Mouse (Mus musculus): Measurements from ENCODE around the gene Phkg2. TPM values are rescaled to one million over a fixed set of nuclear protein-coding genes. Genes with fewer than 3 reads are reported as not detected.
A peak's percentile ranks its signal among the peaks of the same experiment; 100 is the strongest.
"Not testable (repeated sequence)": the region's sequence is repeated elsewhere in the genome, so short reads cannot be mapped to it uniquely, and the experiment has no call there.

Phkg2 gene
- polyA plus RNA-seq, 1 experiment from 2014 or later = 14.5 TPM

DNA sequence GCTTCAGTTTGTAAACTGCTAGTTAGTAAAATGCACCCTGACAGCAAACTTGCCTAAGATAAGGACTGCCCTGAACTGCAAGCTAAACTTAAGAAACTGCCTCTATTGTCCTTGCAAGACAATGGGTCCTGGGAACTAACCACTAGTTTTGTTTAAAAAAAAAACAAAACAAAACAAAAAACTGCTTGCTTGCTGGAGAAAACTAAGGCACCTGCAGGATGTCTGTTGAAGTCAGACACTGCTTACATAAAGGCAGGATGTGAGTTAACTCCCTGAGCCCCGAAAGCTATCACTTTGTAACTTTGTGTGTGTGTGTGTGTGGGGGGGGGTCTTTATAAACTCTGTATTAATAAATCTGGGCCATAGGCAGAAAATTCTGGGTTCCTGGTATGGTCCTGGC is 43.7 kb downstream of the Phkg2 start:
- WGBS (ENCODE audit: insufficient replicate concordance) = 73% methylated on average over 1 of the region's 1 CpGs
- no peak overlapping the region for H3K9ac ChIP-seq (replicated peaks)

DNA sequence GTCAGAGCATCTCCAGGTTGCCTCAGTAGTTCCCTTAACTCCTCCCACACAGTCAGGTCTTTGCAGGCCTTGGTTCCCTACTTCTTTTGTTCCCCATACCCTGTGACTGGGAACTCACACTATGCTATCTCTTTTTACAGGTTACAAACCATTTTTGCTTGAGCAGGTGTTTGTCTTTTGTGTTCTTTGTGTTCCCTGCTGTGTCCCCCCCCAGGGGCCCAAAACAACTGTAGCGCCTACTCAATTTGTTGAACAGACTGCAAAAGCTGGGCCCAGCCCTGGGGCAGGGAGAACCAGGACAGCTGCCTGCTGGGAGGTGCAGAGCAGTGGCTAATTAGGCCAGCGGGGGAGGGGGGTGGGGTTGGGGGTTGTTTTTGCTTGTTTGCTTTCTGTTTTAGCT is 44.8 kb downstream of the Phkg2 start:
- H3K36me3 ChIP-seq (replicated peaks; ENCODE audit: insufficient read depth, low read length) = no peaks in the 10 kb centered on the region

More for the DNA sequence above, 43.7 kb downstream of the Phkg2 start:
- Histone ChIP-seq H3K27me3 (ENCODE audit: insufficient read depth, low read length) (no peaks in the 10 kb centered on the region), H3K9me3 (ENCODE audit: low read length) (no peaks in the 10 kb centered on the region), H3K4me1 (ENCODE audit: insufficient read depth) (peaks cover 10% of the 10 kb centered on the region), H3K4me3 (ENCODE audit: low read depth, low read length) (no peak overlapping the region), H3K36me3 (replicated peaks; ENCODE audit: insufficient read depth, low read length) (peaks cover 6% of the 10 kb centered on the region), H3K4me2 (ENCODE audit: low read depth, low read length) (no peak overlapping the region), H3K27ac (ENCODE audit: low read depth) (no peak overlapping the region)
- ATAC-seq = no peak
- no peak for TF ChIP-seq EP300 (IDR thresholded peaks at IDR 0.05; ENCODE audit: low read depth)
- no peak for TF ChIP-seq CTCF (IDR thresholded peaks at IDR 0.05; ENCODE audit: low read depth)
- no peak for DNase-seq

DNA sequence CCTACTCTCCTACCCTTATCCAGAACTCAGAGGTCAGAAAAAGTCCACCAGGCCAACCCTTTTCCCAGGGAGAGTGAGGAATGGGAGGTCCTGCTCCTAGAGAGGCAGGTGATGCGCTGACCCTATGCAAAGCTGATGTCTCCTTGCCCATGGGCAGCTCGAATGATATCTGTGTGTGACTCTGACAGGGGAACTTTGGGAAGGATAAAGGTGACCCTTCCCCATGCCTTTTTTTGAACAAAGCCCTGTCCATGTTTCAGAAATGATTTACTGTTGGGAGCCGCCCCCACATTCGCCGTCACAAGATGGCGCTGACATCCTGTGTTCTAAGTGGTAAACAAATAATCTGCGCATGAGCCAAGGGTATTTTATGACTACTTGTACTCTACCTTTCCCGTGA is 45.3 kb downstream of the Phkg2 start:
- ATAC-seq = not testable (repeated sequence)

More for the DNA sequence above, 44.8 kb downstream of the Phkg2 start:
- no peaks in the 10 kb centered on the region for H3K9me3 ChIP-seq (ENCODE audit: low read length)
- H3K27me3 ChIP-seq (ENCODE audit: insufficient read depth, low read length) = no peaks in the 10 kb centered on the region
- H3K9ac ChIP-seq (replicated peaks) = no peak overlapping the region
- H3K27ac ChIP-seq (ENCODE audit: low read depth) = no peak overlapping the region
- WGBS (ENCODE audit: insufficient replicate concordance) = 91% methylated on average over 2 of the region's 2 CpGs
- ATAC-seq (no peak), DNase-seq (no peak)
- peaks cover 10% of the 10 kb centered on the region for H3K4me1 ChIP-seq (ENCODE audit: insufficient read depth)
- TF ChIP-seq EP300 (IDR thresholded peaks at IDR 0.05; ENCODE audit: low read depth) (no peak), CTCF (IDR thresholded peaks at IDR 0.05; ENCODE audit: low read depth) (no peak)
- no peak overlapping the region for H3K4me2 ChIP-seq (ENCODE audit: low read depth, low read length)
- H3K4me3 ChIP-seq (ENCODE audit: low read depth, low read length) = no peak overlapping the region

DNA sequence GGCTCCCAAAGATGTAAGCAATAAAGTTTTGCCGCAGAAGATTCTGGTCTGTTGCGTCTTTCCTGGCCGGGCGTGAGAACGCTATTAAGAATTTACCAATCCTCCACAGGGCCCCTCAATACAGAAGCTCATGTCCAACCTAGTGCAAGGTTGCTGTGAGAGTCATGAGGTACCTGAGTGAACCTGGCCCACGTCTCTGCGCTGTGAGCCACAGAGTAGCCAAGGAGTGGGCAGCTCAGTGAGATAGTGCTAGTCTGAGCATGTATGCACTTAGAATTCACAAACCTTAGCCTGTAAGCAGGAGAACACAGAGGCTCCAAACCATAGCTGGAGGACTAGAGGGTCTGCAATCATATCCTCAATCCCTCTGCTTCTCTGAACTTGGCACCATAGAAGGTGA is 52.9 kb downstream of the Phkg2 start:
- H3K9ac ChIP-seq (replicated peaks) = no peak overlapping the region
- peaks cover 12% of the 10 kb centered on the region for H3K4me1 ChIP-seq (ENCODE audit: insufficient read depth)
- ATAC-seq = peak; percentile 38
- DNase-seq = no peak
- peak overlapping the region; percentile 20 for H3K4me3 ChIP-seq (ENCODE audit: low read depth, low read length)
- H3K9me3 ChIP-seq (ENCODE audit: low read length) = no peaks in the 10 kb centered on the region
- WGBS (ENCODE audit: insufficient replicate concordance) = 93% methylated on average over 7 of the region's 7 CpGs
- peak overlapping the region; percentile 44; the same call in 1 of the 2 replicates for H3K27ac ChIP-seq (ENCODE audit: low read depth)
- peak overlapping the region; percentile 53 for H3K4me2 ChIP-seq (ENCODE audit: low read depth, low read length)
- no peaks in the 10 kb centered on the region for H3K27me3 ChIP-seq (ENCODE audit: insufficient read depth, low read length)
- H3K36me3 ChIP-seq (replicated peaks; ENCODE audit: insufficient read depth, low read length) = no peaks in the 10 kb centered on the region
- TF ChIP-seq CTCF (IDR thresholded peaks at IDR 0.05; ENCODE audit: low read depth) = no peak
- TF ChIP-seq EP300 (IDR thresholded peaks at IDR 0.05; ENCODE audit: low read depth) = no peak

More for the DNA sequence above, 45.3 kb downstream of the Phkg2 start:
- WGBS (ENCODE audit: insufficient replicate concordance) = 88% methylated on average over 6 of the region's 8 CpGs
- not testable (repeated sequence) for H3K9ac ChIP-seq (replicated peaks); H3K9me3 ChIP-seq (ENCODE audit: low read length); H3K36me3 ChIP-seq (replicated peaks; ENCODE audit: insufficient read depth, low read length); H3K4me1 ChIP-seq (ENCODE audit: insufficient read depth); H3K4me2 ChIP-seq (ENCODE audit: low read depth, low read length); H3K4me3 ChIP-seq (ENCODE audit: low read depth, low read length); DNase-seq; H3K27ac ChIP-seq (ENCODE audit: low read depth); H3K27me3 ChIP-seq (ENCODE audit: insufficient read depth, low read length)

DNA sequence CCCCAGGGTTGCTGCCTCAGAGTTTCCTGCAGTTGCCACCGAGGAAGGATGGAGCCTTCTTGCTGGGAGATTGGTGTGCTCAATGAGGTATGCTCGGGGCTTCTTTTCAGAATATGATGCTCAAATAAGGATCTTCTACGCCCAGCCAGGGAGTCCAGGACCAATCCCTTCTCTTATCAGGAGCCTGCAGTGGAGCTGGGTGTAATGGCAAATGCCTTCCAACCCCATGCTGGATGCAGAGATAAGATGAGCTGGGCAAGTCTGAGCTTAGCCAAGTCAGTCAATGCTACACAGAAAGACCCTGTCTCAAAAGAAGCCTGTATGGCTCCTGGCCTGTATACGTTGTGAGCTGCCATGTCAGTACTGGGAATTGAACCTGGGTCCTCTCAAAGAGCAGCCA is 53.3 kb downstream of the Phkg2 start:
- no peak overlapping the region for H3K9ac ChIP-seq (replicated peaks)
- H3K27ac ChIP-seq (ENCODE audit: low read depth) = peak overlapping the region; percentile 44; the same call in 1 of the 2 replicates
- no peaks in the 10 kb centered on the region for H3K36me3 ChIP-seq (replicated peaks; ENCODE audit: insufficient read depth, low read length)
- ATAC-seq (peak; percentile 100), DNase-seq (peak; percentile 44)
- H3K9me3 ChIP-seq (ENCODE audit: low read length) = no peaks in the 10 kb centered on the region
- TF ChIP-seq CTCF (IDR thresholded peaks at IDR 0.05; ENCODE audit: low read depth) (no peak), EP300 (IDR thresholded peaks at IDR 0.05; ENCODE audit: low read depth) (peak; percentile 95)
- peak overlapping the region; percentile 20 for H3K4me3 ChIP-seq (ENCODE audit: low read depth, low read length)
- 57% methylated on average over 4 of the region's 4 CpGs for WGBS (ENCODE audit: insufficient replicate concordance)
- H3K4me1 ChIP-seq (ENCODE audit: insufficient read depth) = peaks cover 12% of the 10 kb centered on the region
- H3K4me2 ChIP-seq (ENCODE audit: low read depth, low read length) = peak overlapping the region; percentile 53
- H3K27me3 ChIP-seq (ENCODE audit: insufficient read depth, low read length) = no peaks in the 10 kb centered on the region

DNA sequence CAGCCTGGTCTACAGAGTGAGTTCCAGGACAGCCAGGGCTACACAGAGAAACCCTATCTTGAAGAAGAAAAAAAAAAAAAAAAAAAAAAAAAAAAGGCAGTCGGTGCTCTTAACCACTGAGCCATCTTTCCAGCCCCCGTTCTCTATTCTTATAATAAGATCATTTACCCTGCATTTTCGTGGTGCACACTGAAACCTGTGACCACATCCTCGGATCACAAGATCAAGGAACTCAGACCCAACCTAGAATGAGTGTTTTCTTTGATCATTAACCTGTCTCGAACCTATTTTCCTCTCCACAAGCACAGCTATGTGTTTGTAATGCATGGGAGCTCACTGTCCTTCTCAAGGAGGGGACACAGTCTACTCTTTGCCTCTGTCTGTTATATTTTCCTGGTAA is 55.5 kb downstream of the Phkg2 start:
- H3K4me1 ChIP-seq (ENCODE audit: insufficient read depth) = peaks cover 12% of the 10 kb centered on the region
- TF ChIP-seq EP300 (IDR thresholded peaks at IDR 0.05; ENCODE audit: low read depth) (no peak), CTCF (IDR thresholded peaks at IDR 0.05; ENCODE audit: low read depth) (no peak)
- DNase-seq (no peak), ATAC-seq (no peak)
- H3K36me3 ChIP-seq (replicated peaks; ENCODE audit: insufficient read depth, low read length) = no peaks in the 10 kb centered on the region
- H3K4me3 ChIP-seq (ENCODE audit: low read depth, low read length) = no peak overlapping the region
- H3K27ac ChIP-seq (ENCODE audit: low read depth) = no peak overlapping the region
- no peak overlapping the region for H3K9ac ChIP-seq (replicated peaks)
- no peaks in the 10 kb centered on the region for H3K9me3 ChIP-seq (ENCODE audit: low read length)
- no peak overlapping the region for H3K4me2 ChIP-seq (ENCODE audit: low read depth, low read length)
- whole genome bisulfite sequencing (ENCODE audit: insufficient replicate concordance) = 76% methylated on average over 4 of the region's 5 CpGs
- no peaks in the 10 kb centered on the region for H3K27me3 ChIP-seq (ENCODE audit: insufficient read depth, low read length)

DNA sequence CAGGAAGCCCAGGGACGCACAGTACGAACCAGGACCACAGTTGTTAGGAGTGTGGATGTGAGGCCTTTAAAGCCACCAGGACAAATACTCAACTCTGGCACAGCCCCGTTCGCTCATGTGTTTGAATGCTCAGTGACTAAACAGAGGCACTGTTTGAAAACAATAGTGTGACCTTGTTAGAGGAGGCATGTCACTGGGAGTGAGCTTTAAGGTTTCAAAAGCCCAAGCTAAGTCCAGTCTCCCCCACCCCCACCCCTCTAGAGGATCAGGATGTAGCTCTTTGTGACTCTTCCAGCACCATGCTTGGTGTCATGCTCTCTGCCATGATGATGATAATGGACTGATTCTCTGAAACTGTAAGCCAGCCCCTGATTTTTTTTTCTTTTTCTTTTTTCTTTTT is 58.3 kb downstream of the Phkg2 start:
- TF ChIP-seq CTCF (IDR thresholded peaks at IDR 0.05; ENCODE audit: low read depth) (no peak), EP300 (IDR thresholded peaks at IDR 0.05; ENCODE audit: low read depth) (no peak)
- ATAC-seq (no peak), DNase-seq (no peak)
- Histone ChIP-seq H3K27me3 (ENCODE audit: insufficient read depth, low read length) (peaks cover 7% of the 10 kb centered on the region; the same call in 1 of the 2 replicates), H3K9ac (replicated peaks) (no peak overlapping the region), H3K36me3 (replicated peaks; ENCODE audit: insufficient read depth, low read length) (no peaks in the 10 kb centered on the region), H3K9me3 (ENCODE audit: low read length) (no peaks in the 10 kb centered on the region), H3K27ac (ENCODE audit: low read depth) (no peak overlapping the region), H3K4me3 (ENCODE audit: low read depth, low read length) (no peak overlapping the region), H3K4me2 (ENCODE audit: low read depth, low read length) (no peak overlapping the region), H3K4me1 (ENCODE audit: insufficient read depth) (peaks cover 8% of the 10 kb centered on the region)
- WGBS (ENCODE audit: insufficient replicate concordance) = 84% methylated on average over 4 of the region's 4 CpGs

Other genes with a start within 250 kb of the Phkg2 start
- 4.8 and 6.4 TPM in 2 replicates for gene Zfp768, start 227.8 kb upstream of the Phkg2 start, polyA plus RNA-seq (2015; fragmentation: Nextera tagmentation; extraction: Ambion mirVana)
- gene Zfp747, start 197.3 kb upstream of the Phkg2 start, polyA plus RNA-seq (2015; fragmentation: Nextera tagmentation; extraction: Ambion mirVana) = 1.5 TPM in 2 replicates
- 0.89 and 1.2 TPM in 2 replicates for gene 9130019O22Rik, start 186.2 kb upstream of the Phkg2 start, polyA plus RNA-seq (2015; fragmentation: Nextera tagmentation; extraction: Ambion mirVana)
- 1.9 and 2.6 TPM in 2 replicates for gene E430018J23Rik, start 179.7 kb upstream of the Phkg2 start, polyA plus RNA-seq (2015; fragmentation: Nextera tagmentation; extraction: Ambion mirVana)
- gene Zfp764, start 166.5 kb upstream of the Phkg2 start, polyA plus RNA-seq (2015; fragmentation: Nextera tagmentation; extraction: Ambion mirVana) = 0.98 and 1.1 TPM in 2 replicates
- 8.7 and 10.1 TPM in 2 replicates for gene Zfp688, start 151.3 kb upstream of the Phkg2 start, polyA plus RNA-seq (2015; fragmentation: Nextera tagmentation; extraction: Ambion mirVana)
- 1.4 and 1.5 TPM in 2 replicates for gene Zfp689, start 124.2 kb upstream of the Phkg2 start, polyA plus RNA-seq (2015; fragmentation: Nextera tagmentation; extraction: Ambion mirVana)
- gene Prr14, start 113.7 kb upstream of the Phkg2 start, polyA plus RNA-seq (2015; fragmentation: Nextera tagmentation; extraction: Ambion mirVana) = 16.0 and 17.6 TPM in 2 replicates
- 4.7 TPM in 2 replicates for gene Fbrs, start 94.1 kb upstream of the Phkg2 start, polyA plus RNA-seq (2015; fragmentation: Nextera tagmentation; extraction: Ambion mirVana)
- 6.7 and 7.7 TPM in 2 replicates for gene Srcap, start 61.4 kb upstream of the Phkg2 start, polyA plus RNA-seq (2015; fragmentation: Nextera tagmentation; extraction: Ambion mirVana)
- 3.6 and 4.1 TPM in 2 replicates for gene Gm42715, start 53.8 kb upstream of the Phkg2 start, polyA plus RNA-seq (2015; fragmentation: Nextera tagmentation; extraction: Ambion mirVana)
- 3.3 and 3.5 TPM in 2 replicates for gene Tmem265, start 11.9 kb upstream of the Phkg2 start, polyA plus RNA-seq (2015; fragmentation: Nextera tagmentation; extraction: Ambion mirVana)
- gene Ccdc189, start 15.3 kb downstream of the Phkg2 start, polyA plus RNA-seq (2015; fragmentation: Nextera tagmentation; extraction: Ambion mirVana) = 4.4 and 4.7 TPM in 2 replicates
- 10.3 and 12.4 TPM in 2 replicates for gene Rnf40, start 15.4 kb downstream of the Phkg2 start, polyA plus RNA-seq (2015; fragmentation: Nextera tagmentation; extraction: Ambion mirVana)
- 1.8 and 2.0 TPM in 2 replicates for gene Zfp629, start 42.5 kb downstream of the Phkg2 start, polyA plus RNA-seq (2015; fragmentation: Nextera tagmentation; extraction: Ambion mirVana)
- gene Bcl7c, start 135.6 kb downstream of the Phkg2 start, polyA plus RNA-seq (2015; fragmentation: Nextera tagmentation; extraction: Ambion mirVana) = 20.1 and 26.5 TPM in 2 replicates
- gene Ctf1, start 139.4 kb downstream of the Phkg2 start, polyA plus RNA-seq (2015; fragmentation: Nextera tagmentation; extraction: Ambion mirVana) = 7.9 and 10.0 TPM in 2 replicates
- gene Ctf2, start 158.8 kb downstream of the Phkg2 start, polyA plus RNA-seq (2015; fragmentation: Nextera tagmentation; extraction: Ambion mirVana) = not detected in 2 replicates
- 1.6 and 1.9 TPM in 2 replicates for gene Fbxl19, start 171.2 kb downstream of the Phkg2 start, polyA plus RNA-seq (2015; fragmentation: Nextera tagmentation; extraction: Ambion mirVana)
- 19.2 and 21.1 TPM in 2 replicates for gene Orai3, start 196.5 kb downstream of the Phkg2 start, polyA plus RNA-seq (2015; fragmentation: Nextera tagmentation; extraction: Ambion mirVana)
- 5.5 and 7.3 TPM in 2 replicates for gene Setd1a, start 203.3 kb downstream of the Phkg2 start, polyA plus RNA-seq (2015; fragmentation: Nextera tagmentation; extraction: Ambion mirVana)
- gene Gm49388, start 212.3 kb downstream of the Phkg2 start, polyA plus RNA-seq (2015; fragmentation: Nextera tagmentation; extraction: Ambion mirVana) = 0.26 TPM in 1 of 2 replicates, not detected in the other
- gene Hsd3b7, start 227.3 kb downstream of the Phkg2 start, polyA plus RNA-seq (2015; fragmentation: Nextera tagmentation; extraction: Ambion mirVana) = 218 and 224 TPM in 2 replicates

All from liver, postnatal 0 days (tissue).